Mouse (Mus musculus) c-Kit-positive CD71-positive TER-119-positive erythroid progenitor cells, embryonic 14.5 days (primary cell): ENCODE results near the gene Ppp1r2.

ENCODE experiments used
- DNase-seq: peaks from one replicate; pipeline ENCODE4 v3.0.0-alpha.2; 2013; ENCODE audit warnings: low spot score

Gene Ppp1r2

GRCm38 (mm10) chr16:31233541-31234339, 41.3 kb downstream of the Ppp1r2 start:
- DNase-seq, result no peak

- DNase-seq, result no peak
Measured at GRCm38 (mm10) chr16:31233167-31233498, 41.9 kb downstream of the Ppp1r2 start.

- no peak for DNase-seq
Measured at GRCm38 (mm10) chr16:31232491-31233166, 42.4 kb downstream of the Ppp1r2 start.

GRCm38 (mm10) chr16:31231591-31231990, 43.5 kb downstream of the Ppp1r2 start:
- no peak for DNase-seq

GRCm38 (mm10) chr16:31227746-31228145, 47.3 kb downstream of the Ppp1r2 start:
- DNase-seq, result no peak

GRCm38 (mm10) chr16:31215271-31215670, 59.8 kb downstream of the Ppp1r2 start:
- DNase-seq, result no peak

GRCm38 (mm10) chr16:31213463-31213862, 61.6 kb downstream of the Ppp1r2 start:
- DNase-seq, result no peak

GRCm38 (mm10) chr16:31211503-31211902, 63.6 kb downstream of the Ppp1r2 start:
- DNase-seq, result no peak

GRCm38 (mm10) chr16:31210453-31210852, 64.6 kb downstream of the Ppp1r2 start:
- DNase-seq, result no peak

GRCm38 (mm10) chr16:31209911-31210310, 65.2 kb downstream of the Ppp1r2 start:
- DNase-seq, result no peak

GRCm38 (mm10) chr16:31205726-31206125, 69.4 kb downstream of the Ppp1r2 start:
- DNase-seq, result no peak

- DNase-seq, result no peak
Measured at GRCm38 (mm10) chr16:31205187-31205586, 69.9 kb downstream of the Ppp1r2 start.

- no peak for DNase-seq
Measured at GRCm38 (mm10) chr16:31204216-31204615, 70.9 kb downstream of the Ppp1r2 start.

- no peak for DNase-seq
Measured at GRCm38 (mm10) chr16:31201704-31202103, 73.4 kb downstream of the Ppp1r2 start.
